Mouse (Mus musculus) heart, embryonic 12.5 days (tissue): Measurements from ENCODE around the gene Snx22. TPM values are rescaled to one million over a fixed set of nuclear protein-coding genes. Genes with fewer than 3 reads are reported as not detected.

Source experiments
- ATAC-seq: fragments of 200-750 bp; cut with Nextera tagmentation; 2 replicates; pipeline ENCODE4 v1.8.0; 2017; ENCODE audit warnings: moderate TSS enrichment, moderate library complexity; ENCODE audit not compliant: insufficient number of reproducible peaks, low FRiP score
- H3K27ac ChIP-seq: fragments of 300-500 bp; sonication (generic); 2 replicates; pipeline ENCODE4 v1.5.1; 2016; ENCODE audit warnings: mild to moderate bottlenecking, moderate library complexity; ENCODE audit not compliant: poor library complexity, severe bottlenecking
- H3K27me3 ChIP-seq: fragments of 300-500 bp; sonication (generic); replicated peaks from 2 replicates; pipeline ENCODE4 v1.6.1; 2016; ENCODE audit warnings: mild to moderate bottlenecking, moderate library complexity
- H3K36me3 ChIP-seq: fragments of 300-500 bp; sonication (generic); 2 replicates; pipeline ENCODE4 v1.6.1; 2016; ENCODE audit warnings: mild to moderate bottlenecking, moderate library complexity
- H3K4me1 ChIP-seq: fragments of 300-500 bp; sonication (generic); replicated peaks from 2 replicates; pipeline ENCODE4 v1.6.1; 2016; ENCODE audit warnings: mild to moderate bottlenecking
- H3K4me2 ChIP-seq: fragments of 300-500 bp; sonication (generic); 2 replicates; pipeline ENCODE4 v1.6.1; 2016; ENCODE audit warnings: mild to moderate bottlenecking, moderate library complexity
- H3K4me3 ChIP-seq: fragments of 300-500 bp; sonication (generic); 2 replicates; pipeline ENCODE4 v1.5.1; 2016; ENCODE audit warnings: mild to moderate bottlenecking
- H3K9ac ChIP-seq: fragments of 300-500 bp; sonication (generic); 2 replicates; pipeline ENCODE4 v1.6.1; 2016; ENCODE audit warnings: mild to moderate bottlenecking, moderate library complexity
- H3K9me3 ChIP-seq: fragments of 300-500 bp; sonication (generic); replicated peaks from 2 replicates; pipeline ENCODE4 v1.6.1; 2016; ENCODE audit warnings: mild to moderate bottlenecking, moderate library complexity
- WGBS: fragments of 180-500 bp; shearing (Covaris S2); methylation state at CpG from one replicate; pipeline ENCODE4 v1.1.7; 2016; 5-methylcytosine and 5-hydroxymethylcytosine counted together
- polyA plus RNA-seq: library from polyadenylated mRNA; unstranded; fragments of >200 nt; fragmentation: Nextera tagmentation; extraction: Ambion mirVana; gene quantifications from 2 replicates; pipeline ENCODE4 v1.2.1, GENCODE M21; 2016

The Snx22 gene
- polyA plus RNA-seq, 1 experiment from 2014 or later: 2.4 TPM

DNA sequence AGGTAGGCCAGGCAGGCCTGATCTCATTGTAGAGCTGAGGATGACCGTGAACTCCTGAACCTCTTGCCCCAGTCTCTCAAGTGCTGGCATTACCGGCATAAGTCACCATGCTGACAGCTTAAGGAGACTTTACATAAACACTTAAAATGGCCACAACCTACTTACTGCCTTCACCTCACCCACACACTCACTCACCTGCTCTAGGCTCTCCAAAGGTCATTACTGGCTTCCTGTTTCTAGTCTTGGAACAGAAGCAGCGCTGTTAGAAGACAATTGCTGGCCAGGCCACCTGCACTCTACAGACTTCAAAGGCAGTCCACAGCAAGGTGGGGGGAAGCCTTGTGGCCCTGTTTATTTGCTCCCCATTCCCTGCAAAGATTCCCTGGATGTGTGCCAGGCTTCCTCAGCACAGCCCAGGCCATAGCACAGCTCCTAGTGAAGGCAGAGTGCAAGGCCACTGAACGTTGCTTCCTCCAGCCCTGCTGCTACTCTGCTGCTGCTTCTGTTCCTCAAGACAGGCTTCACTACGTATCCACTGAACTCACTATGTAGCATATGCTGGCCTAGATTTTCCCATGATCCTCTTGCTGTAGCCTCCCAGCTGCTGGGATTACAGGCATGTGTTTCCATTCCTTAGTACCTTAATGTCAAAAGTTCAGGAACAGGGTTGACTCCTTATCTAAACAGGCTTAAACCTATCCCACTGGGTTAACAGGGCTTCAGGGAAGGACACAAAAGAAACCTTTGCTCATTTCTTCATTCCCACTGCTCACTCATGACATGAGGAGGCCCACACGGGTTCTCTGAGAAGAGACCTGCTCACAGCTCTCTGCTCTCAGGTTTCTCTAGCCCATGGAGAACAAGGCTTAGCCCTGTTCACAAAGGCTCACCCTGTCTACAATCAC lies 22.1 kb upstream of the Snx22 start:
- H3K27me3 ChIP-seq: no peaks in the 10 kb centered on the region
- no peaks in the 10 kb centered on the region for H3K9me3 ChIP-seq
- H3K36me3 ChIP-seq: peaks cover 90% of the 10 kb centered on the region
- ATAC-seq: no peak
- H3K27ac ChIP-seq: peak overlapping the region; percentile 30; the same call in 1 of the 2 replicates
- no peak overlapping the region for H3K4me2 ChIP-seq
- H3K9ac ChIP-seq: no peak overlapping the region
- peaks cover 22% of the 10 kb centered on the region for H3K4me1 ChIP-seq
- WGBS: 70% methylated on average over 6 of the region's 6 CpGs
- no peak overlapping the region for H3K4me3 ChIP-seq

DNA sequence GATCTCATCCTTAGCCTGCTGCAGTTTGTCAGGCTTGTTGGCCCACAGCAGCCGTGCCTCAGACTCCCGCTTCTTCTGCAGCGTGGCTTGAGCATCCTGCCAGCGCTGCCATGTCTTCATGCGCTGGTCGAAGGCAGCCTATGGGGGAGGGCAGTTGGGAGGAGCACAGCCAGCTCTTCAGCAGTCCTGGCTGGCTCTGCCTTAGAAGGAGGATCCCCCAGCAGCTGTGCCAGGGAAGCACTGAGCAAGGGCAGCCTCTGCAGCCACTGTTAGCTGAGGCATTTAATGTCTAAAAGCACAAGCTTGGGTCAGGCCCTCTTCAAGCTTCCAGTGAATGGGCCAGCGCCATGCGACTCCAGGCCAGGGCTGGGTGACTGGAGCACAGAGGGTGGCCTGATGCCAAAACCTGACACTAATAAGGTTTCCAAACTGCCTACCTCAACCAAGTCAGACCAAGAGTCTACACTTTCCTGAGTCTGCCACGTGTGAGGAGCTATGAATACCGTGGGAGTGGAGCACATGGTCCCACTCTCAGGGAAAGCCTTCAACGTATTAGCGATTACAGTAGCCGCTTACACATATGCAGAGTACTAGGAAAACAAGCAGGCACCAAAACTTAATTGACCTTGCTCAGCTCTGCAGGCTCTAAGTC lies 21.2 kb upstream of the Snx22 start:
- Histone ChIP-seq H3K4me2 (no peak overlapping the region), H3K27ac (no peak overlapping the region), H3K36me3 (peaks cover 87% of the 10 kb centered on the region), H3K4me1 (peaks cover 22% of the 10 kb centered on the region), H3K4me3 (no peak overlapping the region), H3K27me3 (no peaks in the 10 kb centered on the region), H3K9me3 (no peaks in the 10 kb centered on the region), H3K9ac (no peak overlapping the region)
- no peak for ATAC-seq
- 89% methylated on average over 13 of the region's 13 CpGs for WGBS

DNA sequence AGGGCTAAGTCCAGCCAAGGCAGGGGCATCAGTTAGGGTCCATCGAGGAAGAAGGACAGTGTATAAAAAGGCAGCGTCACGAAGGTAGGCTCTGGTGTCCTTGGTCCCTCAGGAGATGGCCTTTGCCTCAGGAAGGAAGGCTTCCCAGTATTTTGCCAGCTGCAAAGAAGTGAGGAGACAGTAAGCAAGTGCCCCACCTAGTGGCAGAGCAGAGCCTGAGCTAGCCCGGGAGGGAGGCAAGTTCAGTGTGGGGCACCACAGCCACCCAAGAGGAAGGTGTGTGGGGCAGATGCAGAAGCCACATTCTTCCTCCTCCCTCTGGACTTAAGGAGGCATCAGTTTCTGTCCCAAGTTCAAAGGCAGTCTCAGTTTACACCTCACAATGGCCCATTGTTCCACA lies 18.9 kb upstream of the Snx22 start:
- Histone ChIP-seq H3K9ac (no peak overlapping the region), H3K4me3 (no peak overlapping the region), H3K36me3 (peaks cover 65% of the 10 kb centered on the region)

DNA sequence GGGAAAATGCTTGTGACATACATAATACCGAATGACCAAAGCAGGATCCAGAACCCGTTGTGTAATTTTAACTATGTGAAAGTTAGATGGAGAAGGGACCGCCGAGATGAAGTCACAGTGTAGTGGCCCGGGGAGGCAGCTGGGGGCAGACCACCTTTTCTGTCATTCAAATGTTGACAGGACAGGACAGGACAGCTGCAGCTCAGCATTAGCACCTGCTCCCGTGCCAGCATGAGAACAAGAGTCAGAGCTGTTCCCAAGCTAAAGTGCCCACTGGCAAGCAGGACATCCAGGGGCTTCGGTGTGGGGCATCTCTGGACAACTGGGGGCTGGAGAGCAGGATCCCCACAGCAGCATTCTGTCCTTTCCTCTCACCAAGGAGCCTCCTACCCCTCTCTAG lies 17.5 kb upstream of the Snx22 start:
- ATAC-seq: no peak
- 93% methylated on average over 7 of the region's 7 CpGs for WGBS
- Histone ChIP-seq H3K27me3 (no peaks in the 10 kb centered on the region), H3K4me1 (peaks cover 8% of the 10 kb centered on the region), H3K4me2 (no peak overlapping the region), H3K27ac (no peak overlapping the region), H3K9me3 (no peaks in the 10 kb centered on the region), H3K36me3 (peaks cover 51% of the 10 kb centered on the region), H3K4me3 (no peak overlapping the region), H3K9ac (no peak overlapping the region)

More for the DNA sequence above, 18.9 kb upstream of the Snx22 start:
- Histone ChIP-seq H3K27me3 (no peaks in the 10 kb centered on the region), H3K9me3 (no peaks in the 10 kb centered on the region), H3K4me2 (no peak overlapping the region), H3K27ac (no peak overlapping the region), H3K4me1 (peaks cover 22% of the 10 kb centered on the region)
- WGBS: 41% methylated on average over 4 of the region's 4 CpGs
- no peak for ATAC-seq

DNA sequence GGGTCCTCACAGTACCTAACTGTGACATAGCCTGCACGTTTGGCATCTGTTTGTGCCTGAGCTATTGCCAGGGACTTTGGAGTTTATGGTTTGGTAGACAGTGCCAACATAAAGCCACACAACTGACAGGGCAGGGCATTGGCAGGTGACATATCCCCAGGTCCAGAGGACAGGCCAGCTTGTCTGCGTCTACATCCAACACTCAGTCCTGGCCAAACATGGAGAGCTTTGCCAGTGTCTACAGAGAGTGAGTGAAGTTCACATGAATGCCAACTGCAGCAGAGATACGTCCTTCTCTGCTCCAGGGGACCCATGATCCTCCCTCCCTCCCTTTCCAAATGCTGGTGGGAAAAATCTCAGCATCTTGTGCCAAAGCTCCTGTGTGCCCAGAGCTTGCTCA lies 14.7 kb upstream of the Snx22 start:
- Histone ChIP-seq H3K4me2 (no peak overlapping the region), H3K9ac (no peak overlapping the region), H3K27ac (no peak overlapping the region), H3K4me3 (no peak overlapping the region), H3K4me1 (0 out of 2 replicates have a peak, but pooled peaks cover 3% of the 10 kb centered on the region), H3K27me3 (no peaks in the 10 kb centered on the region), H3K9me3 (no peaks in the 10 kb centered on the region), H3K36me3 (peaks cover 26% of the 10 kb centered on the region)
- WGBS: 86% methylated on average over 3 of the region's 3 CpGs
- ATAC-seq: no peak

DNA sequence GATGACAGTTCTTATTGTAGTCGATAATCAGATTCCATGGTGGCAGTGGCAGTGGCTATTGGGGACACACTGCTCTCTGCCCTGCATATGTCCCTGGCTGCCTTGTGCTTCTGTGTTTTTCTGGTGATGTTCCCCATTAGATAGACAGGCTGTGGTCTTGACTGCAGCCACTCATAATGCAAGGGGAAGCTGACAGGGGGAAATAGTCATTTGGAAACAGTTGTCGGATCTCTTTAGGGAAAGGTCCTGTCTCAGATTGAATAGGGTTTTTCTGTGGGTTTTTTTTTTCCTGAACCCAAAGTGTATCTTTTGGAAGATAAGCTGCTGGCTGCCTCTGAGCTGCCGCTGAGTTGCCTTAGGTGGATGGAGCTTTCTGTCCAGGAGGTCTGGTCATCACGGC lies 12.5 kb upstream of the Snx22 start:
- H3K27me3 ChIP-seq: no peaks in the 10 kb centered on the region
- no peak overlapping the region for H3K4me2 ChIP-seq
- H3K9me3 ChIP-seq: no peaks in the 10 kb centered on the region
- H3K36me3 ChIP-seq: peaks cover 8% of the 10 kb centered on the region
- H3K4me3 ChIP-seq: no peak overlapping the region
- ATAC-seq: no peak
- H3K9ac ChIP-seq: no peak overlapping the region
- WGBS: 69% methylated on average over 4 of the region's 4 CpGs
- H3K4me1 ChIP-seq: peaks cover 9% of the 10 kb centered on the region
- no peak overlapping the region for H3K27ac ChIP-seq

DNA sequence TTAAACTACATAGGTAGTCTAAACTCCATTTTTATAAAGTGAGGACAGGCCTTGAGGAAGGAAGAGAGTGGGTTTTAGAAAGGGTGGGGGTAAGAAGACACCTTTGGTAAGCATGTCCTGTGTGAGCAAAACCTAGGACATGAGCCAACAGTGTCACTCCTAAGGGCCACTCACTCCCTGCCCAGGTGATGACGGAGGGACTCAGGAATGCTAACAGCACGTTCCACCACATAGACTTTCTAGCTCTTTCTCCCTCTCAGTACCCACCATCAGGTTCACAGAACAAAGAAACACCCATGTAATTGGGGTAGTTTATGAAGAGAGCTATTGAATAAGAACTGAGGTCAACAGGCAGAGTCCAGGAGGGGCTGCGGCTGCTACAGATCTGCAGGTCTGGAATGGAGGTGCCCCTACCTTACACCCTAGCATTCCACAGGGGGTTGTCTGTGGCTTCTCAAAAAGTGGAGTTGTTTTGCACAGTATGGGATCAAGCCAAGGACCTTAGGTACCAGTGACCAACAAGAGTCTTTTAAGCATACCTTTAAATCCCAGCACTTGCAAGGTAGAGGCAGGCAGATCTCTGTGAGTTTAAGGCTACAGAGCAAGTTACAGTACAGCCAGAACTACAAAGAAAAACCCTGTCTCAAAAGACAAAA lies 11.4 kb upstream of the Snx22 start:
- Histone ChIP-seq H3K36me3 (no peaks in the 10 kb centered on the region), H3K4me2 (no peak overlapping the region), H3K9ac (no peak overlapping the region), H3K4me1 (peaks cover 9% of the 10 kb centered on the region), H3K4me3 (no peak overlapping the region), H3K27ac (no peak overlapping the region), H3K9me3 (no peaks in the 10 kb centered on the region), H3K27me3 (no peaks in the 10 kb centered on the region)
- WGBS: 70% methylated on average over 3 of the region's 3 CpGs
- no peak for ATAC-seq

DNA sequence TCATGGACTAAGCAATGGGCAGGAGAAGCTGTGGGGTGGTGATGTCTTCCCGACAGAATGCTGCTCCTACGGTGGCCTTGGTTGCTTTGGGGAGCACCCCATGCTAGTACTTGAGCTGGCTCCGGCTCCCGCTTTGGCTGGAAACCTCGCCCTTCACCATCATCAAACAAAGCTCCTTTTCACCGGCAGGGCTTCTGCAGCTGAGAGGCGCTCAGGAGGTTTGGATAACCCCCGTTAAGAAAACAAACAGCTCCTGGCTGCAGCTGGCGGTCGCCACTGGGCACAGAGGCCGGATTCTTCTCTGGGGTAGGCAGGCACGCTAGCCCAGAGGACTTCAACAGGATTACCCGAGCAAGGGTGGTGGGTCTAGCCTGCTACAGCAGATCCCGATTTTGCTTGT lies 9.0 kb upstream of the Snx22 start:
- no peak for ATAC-seq
- H3K4me2 ChIP-seq: peak overlapping the region; percentile 63
- no peaks in the 10 kb centered on the region for H3K36me3 ChIP-seq
- peak overlapping the region; percentile 24 for H3K4me3 ChIP-seq
- 0 out of 2 replicates have a peak, but pooled peaks cover 4% of the 10 kb centered on the region for H3K9me3 ChIP-seq
- WGBS: 6% methylated on average over 14 of the region's 14 CpGs
- H3K4me1 ChIP-seq: peaks cover 9% of the 10 kb centered on the region
- peak overlapping the region; percentile 56 for H3K27ac ChIP-seq
- H3K27me3 ChIP-seq: no peaks in the 10 kb centered on the region
- H3K9ac ChIP-seq: peak overlapping the region; percentile 64

DNA sequence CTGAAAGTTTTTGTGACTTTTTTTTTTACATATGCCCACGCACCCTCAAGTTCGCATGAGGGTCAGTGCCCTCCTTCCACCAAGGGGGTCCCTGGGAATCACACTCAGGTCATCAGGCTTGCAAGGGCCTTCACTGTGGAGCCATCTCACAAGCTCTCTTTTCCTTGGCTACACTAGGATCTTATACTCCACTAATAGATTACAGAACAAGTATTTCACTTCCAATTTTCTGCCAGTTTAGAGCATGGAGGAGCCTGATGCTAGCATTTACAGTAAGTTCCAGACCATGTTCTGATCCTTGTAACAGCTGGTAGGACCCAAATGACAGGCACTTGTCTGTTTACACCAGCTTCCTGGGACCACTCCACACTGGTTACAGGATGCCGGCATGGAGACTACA lies 8.6 kb upstream of the Snx22 start:
- Histone ChIP-seq H3K27me3 (no peaks in the 10 kb centered on the region), H3K4me1 (peaks cover 9% of the 10 kb centered on the region), H3K9me3 (0 out of 2 replicates have a peak, but pooled peaks cover 4% of the 10 kb centered on the region), H3K36me3 (no peaks in the 10 kb centered on the region), H3K9ac (peak overlapping the region; percentile 64), H3K27ac (peak overlapping the region; percentile 56), H3K4me3 (peak overlapping the region; percentile 24), H3K4me2 (peak overlapping the region; percentile 63)
- WGBS: 58% methylated on average over 3 of the region's 3 CpGs
- ATAC-seq: no peak

DNA sequence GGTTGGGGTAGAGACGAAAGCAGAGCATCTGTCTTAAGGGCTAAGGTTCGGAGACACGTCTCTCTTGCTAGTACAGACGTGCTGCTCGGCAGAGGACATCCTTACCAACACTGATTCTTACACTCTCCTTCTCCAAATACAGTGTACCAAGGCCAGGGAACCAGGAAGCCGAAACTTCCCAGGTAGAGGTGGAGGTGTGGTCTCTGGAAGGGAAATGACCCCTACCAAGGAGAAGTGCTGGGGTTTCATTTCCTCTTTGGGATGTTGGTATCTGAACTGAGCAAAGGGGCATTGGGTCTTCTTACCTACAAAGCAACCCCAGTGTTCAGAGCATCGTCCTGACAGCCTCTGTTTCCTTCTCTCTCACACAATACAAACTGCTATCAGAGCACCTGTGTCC lies 3.2 kb upstream of the Snx22 start:
- no peak overlapping the region for H3K27ac ChIP-seq
- H3K27me3 ChIP-seq: peaks cover 11% of the 10 kb centered on the region; the same call in 1 of the 2 replicates
- H3K9ac ChIP-seq: no peak overlapping the region
- no peak overlapping the region for H3K4me2 ChIP-seq
- peaks cover 17% of the 10 kb centered on the region for H3K4me1 ChIP-seq
- H3K9me3 ChIP-seq: 0 out of 2 replicates have a peak, but pooled peaks cover 4% of the 10 kb centered on the region
- ATAC-seq: no peak
- no peak overlapping the region for H3K4me3 ChIP-seq
- no peaks in the 10 kb centered on the region for H3K36me3 ChIP-seq
- WGBS: 84% methylated on average over 7 of the region's 7 CpGs

DNA sequence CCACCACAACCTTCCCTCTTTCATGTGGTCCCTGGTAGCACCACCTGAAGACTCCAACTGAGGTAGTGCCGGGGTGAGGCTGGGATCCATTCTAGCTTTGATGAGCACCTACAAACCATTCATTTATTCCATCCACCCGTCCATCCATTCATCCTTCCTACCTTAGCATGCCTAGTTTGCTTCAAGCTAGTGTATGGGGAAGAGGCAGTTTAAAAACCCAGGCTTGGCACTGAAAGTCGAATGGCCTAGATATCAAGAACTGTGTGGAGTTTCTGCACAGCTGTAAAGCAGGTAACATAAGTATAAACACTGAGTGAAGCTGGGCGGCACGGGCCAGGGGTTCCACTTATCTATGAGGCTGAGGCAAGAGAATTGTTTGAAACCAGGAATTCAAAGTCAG lies 632 bp upstream of the Snx22 start:
- Histone ChIP-seq H3K36me3 (peaks cover 23% of the 10 kb centered on the region), H3K9ac (no peak overlapping the region), H3K27me3 (peaks cover 12% of the 10 kb centered on the region; the same call in 1 of the 2 replicates), H3K4me1 (peaks cover 22% of the 10 kb centered on the region), H3K4me3 (no peak overlapping the region), H3K4me2 (peak overlapping the region; percentile 91), H3K9me3 (0 out of 2 replicates have a peak, but pooled peaks cover 4% of the 10 kb centered on the region), H3K27ac (no peak overlapping the region)
- no peak for ATAC-seq
- 77% methylated on average over 5 of the region's 5 CpGs for whole genome bisulfite sequencing
